In genomic region chr2:69380281-69380680, GRCm38 (mm10) we compare ENCODE assay signal across 9 mouse cellular contexts. TPM values are rescaled to one million over a fixed set of nuclear protein-coding genes. Genes with fewer than 3 reads are reported as not detected.
DNase-seq lines count a peak whose midpoint lies in the region; ATAC-seq and TF ChIP-seq lines count a peak whose summit lies in the region.
"Had no signal": no experiment of that assay in that cellular context is flagged by ENCODE, and none has a peak within 500 bp of the region (broad histone marks: within the 10 kb centered on the region; RNA-seq: fewer than 3 reads in every experiment).

TSS of gene Dhrs9 (plus strand) at chr2:69380445.

- no peaks in the 10 kb centered on the region for H3K79me2 ChIP-seq in CH12.LX (replicated peaks; ENCODE audit: control insufficient read depth, extremely low read depth, insufficient read depth, poor library complexity, severe bottlenecking)

- no peaks in the 10 kb centered on the region for H3K36me3 ChIP-seq in CH12.LX (replicated peaks in 1 of 2; ENCODE audit: control insufficient read depth in 1 of 2, insufficient read depth in 1 of 2, low read length in 1 of 2)
- no peaks in the 10 kb centered on the region for H3K36me3 ChIP-seq in intestine, embryonic 14.5 days (ENCODE audit: control insufficient read depth, insufficient read depth, low read length)

- no peaks in the 10 kb centered on the region for H3K9me3 ChIP-seq in CH12.LX (replicated peaks; ENCODE audit: low read length)
- no peaks in the 10 kb centered on the region for H3K9me3 ChIP-seq in intestine, embryonic 14.5 days (ENCODE audit: control insufficient read depth, low read length)

- H3K27me3 ChIP-seq in CH12.LX (replicated peaks): no peaks in the 10 kb centered on the region
- no peaks in the 10 kb centered on the region for H3K27me3 ChIP-seq in intestine, embryonic 14.5 days (replicated peaks; ENCODE audit: control insufficient read depth, insufficient read depth, low read length)

- dilution Hi-C loops in CH12.LX (cut with MboI; ENCODE audit: extremely low pct_ligation_motif_present, extremely low pct_unique_long_range_greater_than_20kb, low sequenced_read_pairs): no loop called here

- TF ChIP-seq EP300 in CH12.LX (IDR thresholded peaks at IDR 0.05; ENCODE audit: low read length): no peak; the same call in 1 of the 2 replicates

- peaks cover 8 to 30% of the 10 kb centered on the region in 2 experiments for H3K4me1 ChIP-seq in CH12.LX (ENCODE audit: control insufficient read depth in 1 of 2, insufficient read depth in 2 of 2)
- no peaks in the 10 kb centered on the region for H3K4me1 ChIP-seq in intestine, embryonic 14.5 days (replicated peaks; ENCODE audit: control insufficient read depth, insufficient read depth, low read length)

- H3K4me2 ChIP-seq in CH12.LX (ENCODE audit: insufficient read depth, low read depth, poor library complexity, severe bottlenecking): peak within 1 kb of the TSS; percentile 39; the same call in 1 of the 2 replicates
- H3K4me2 ChIP-seq in intestine, embryonic 14.5 days (ENCODE audit: low read length): no peak within 1 kb of the TSS

- TF ChIP-seq RAD21 in CH12.LX (IDR thresholded peaks at IDR 0.05; ENCODE audit: low read depth, low read length): no peak

- TF ChIP-seq CTCF in CH12.LX (conservative IDR thresholded peaks at IDR 0.05 in 1 of 2, IDR thresholded peaks at IDR 0.05 in 1 of 2; ENCODE audit: low read depth in 2 of 2, low read length in 2 of 2): no peak

- ATAC-seq in intestine, embryonic 14.5 days (replicated peaks; ENCODE audit: low FRiP score, low TSS enrichment, low read depth): peak; percentile 77

- no peak for TF ChIP-seq POLR2A in CH12.LX (IDR thresholded peaks at IDR 0.05; ENCODE audit: low read depth, low read length)

- in situ Hi-C loops in CH12.LX (cut with MboI; ENCODE audit: low pct_ligation_motif_present, low pct_unique_long_range_greater_than_20kb, low sequenced_read_pairs): no loop called here

- H3K9ac ChIP-seq in CH12.LX (ENCODE audit: insufficient read depth, low read depth): no peak within 1 kb of the TSS
- H3K9ac ChIP-seq in intestine, embryonic 14.5 days (ENCODE audit: low read length): no peak within 1 kb of the TSS

- H3K27ac ChIP-seq in CH12.LX (ENCODE audit: insufficient read depth, low read depth): no peak within 1 kb of the TSS
- no peak within 1 kb of the TSS for H3K27ac ChIP-seq in intestine, embryonic 14.5 days (ENCODE audit: low read depth)

- peak; percentile 73 for DNase-seq in adrenal gland, adult 2 months
- no peak for DNase-seq in adrenal gland, postnatal 4 days (ENCODE audit: low spot score in 2 of 2)
- peak; percentile 85 for DNase-seq in CH12.LX (ENCODE audit: extremely low read depth)
- DNase-seq in intestine, embryonic 14.5 days (ENCODE audit: low spot score): no peak
- DNase-seq in monocyte, adult 2 months (ENCODE audit: low read depth in 1 of 2, low spot score in 2 of 2): peak; percentile 48 to 76
- DNase-seq in kidney, adult 9 months: no peak
- no peak for DNase-seq in cerebellum, adult 18-20 months
- no peak for DNase-seq in cerebellum, adult 9-10 months
- DNase-seq: cerebellum, adult 8-10 months had no signal

- 49% methylated on average over 13 of the region's 13 CpGs for WGBS in intestine, embryonic 14.5 days

- no peak within 1 kb of the TSS for H3K4me3 ChIP-seq in CH12.LX (replicated peaks in 1 of 3; ENCODE audit: low read depth in 2 of 3, low read length in 2 of 3, poor library complexity in 1 of 3)
- no peak within 1 kb of the TSS for H3K4me3 ChIP-seq in intestine, embryonic 14.5 days (ENCODE audit: low read depth, low read length)

TF ChIP-seq in CH12.LX, 34 proteins besides CTCF, POLR2A, EP300 and RAD21:
- TF ChIP-seq USF2 (conservative IDR thresholded peaks at IDR 0.05; ENCODE audit: low read depth, low read length) (no peak), ELF1 (IDR thresholded peaks at IDR 0.05; ENCODE audit: low read depth, low read length) (no peak), RCOR1 (conservative IDR thresholded peaks at IDR 0.05; ENCODE audit: low read depth, low read length) (no peak), PAX5 (IDR thresholded peaks at IDR 0.05; ENCODE audit: low read length) (no peak), BHLHE40 (IDR thresholded peaks at IDR 0.05; ENCODE audit: low read depth, low read length) (peak; percentile 71), SMC3 (IDR thresholded peaks at IDR 0.05; ENCODE audit: low read depth, low read length) (no peak), ETS1 (conservative IDR thresholded peaks at IDR 0.05; ENCODE audit: low read depth, low read length) (peak; percentile 85), TBP (conservative IDR thresholded peaks at IDR 0.05; ENCODE audit: low read depth, low read length) (peak; percentile 66; the same call in 1 of the 2 replicates)

RNA-seq across cellular contexts. Expression of gene Dhrs9, which starts in this region (rescaled TPM):
- 1 to 10 TPM; 3.0 to 4.8 TPM for total RNA-seq in adrenal gland, adult 2 months (2021)
- polyA plus RNA-seq in adrenal gland, adult 2 months (2012; rRNA removed): 0.08 and 0.23 TPM in 2 replicates
- total RNA-seq in adrenal gland, postnatal 4 days (2021): 1 to 10 TPM in 1 of 2 experiments, under 1 TPM in 1; 0.78 to 1.4 TPM
- total RNA-seq in CH12.LX (2012; rRNA removed): not detected in 2 replicates
- not detected in 2 replicates for total RNA-seq in CH12.LX (2014; rRNA removed)
- not detected in 2 replicates for polyA plus RNA-seq in CH12.LX (2012; ENCODE audit: insufficient read length, low read depth)
- polyA plus RNA-seq in intestine, embryonic 14.5 days (2014; fragmentation: Nextera tagmentation; extraction: Ambion mirVana): not detected in 2 replicates

Comparison
In these comparisons a context has a peak if more than half of its experiments do, and no peak if none do; other contexts are left out.
1. DNase-seq: peak in adrenal gland, adult 2 months (single experiment) and monocyte, adult 2 months (2 of 2); none in adrenal gland, postnatal 4 days (0 of 2), intestine, embryonic 14.5 days (single experiment), kidney, adult 9 months (single experiment), cerebellum, adult 18-20 months (0 of 2) and cerebellum, adult 9-10 months (single experiment).
2. Peak in DNase-seq and H3K4me2 ChIP-seq in CH12.LX; RNA of the gene not detected or under 1 TPM.
3. Peak in ATAC-seq in intestine, embryonic 14.5 days; RNA of the gene not detected or under 1 TPM.